Mouse (Mus musculus) thymus, adult 2 months (tissue): ENCODE data around the gene Sec61a1.

Experiments used
- CTCF ChIP-seq: fragments of 200-500 bp; IDR thresholded peaks from 2 replicates; pipeline ENCODE4 v1.5.1; 2012; ENCODE audit warnings: mild to moderate bottlenecking, control low read depth, low read length, moderate library complexity, borderline replicate concordance; ENCODE audit not compliant: control insufficient read depth, poor library complexity, insufficient read depth; ENCODE audit errors: extremely low read depth
- POLR2A ChIP-seq: fragments of 200-500 bp; IDR thresholded peaks from 2 replicates; pipeline ENCODE4 v1.6.1; 2012; ENCODE audit warnings: mild to moderate bottlenecking, low read length, control low read depth, moderate library complexity; ENCODE audit not compliant: control insufficient read depth, poor library complexity, insufficient read depth; ENCODE audit errors: extremely low read depth

GRCm38 (mm10) chr6:88518404-88519263, at the start of gene Sec61a1:
- TF ChIP-seq CTCF: peak; percentile 49; the same call in 1 of the 2 replicates
- peak; percentile 92 for TF ChIP-seq POLR2A
